Mouse (Mus musculus): ENCODE measurements around the gene Nrip2. TPM values are rescaled to one million over a fixed set of nuclear protein-coding genes. Genes with fewer than 3 reads are reported as not detected.
A peak's percentile ranks its signal among the peaks of the same experiment; 100 is the strongest.

The Nrip2 gene
- polyA plus RNA-seq, 1 experiment from 2014 or later = 1.9 TPM

- whole genome bisulfite sequencing = 90% methylated on average over 7 of the region's 7 CpGs
- no peaks in the 10 kb centered on the region for H3K4me1 ChIP-seq (ENCODE audit: control insufficient read depth, insufficient read depth, low read length)
- peaks cover 15% of the 10 kb centered on the region for H3K36me3 ChIP-seq (ENCODE audit: control insufficient read depth, insufficient read depth, low read length)
- no peaks in the 10 kb centered on the region for H3K9me3 ChIP-seq (ENCODE audit: control insufficient read depth, low read length)
- H3K9ac ChIP-seq (ENCODE audit: low read length) = no peak overlapping the region
- H3K4me3 ChIP-seq (ENCODE audit: low read depth, low read length) = no peak overlapping the region
- H3K4me2 ChIP-seq (ENCODE audit: low read depth) = no peak overlapping the region
- no peak overlapping the region for H3K27ac ChIP-seq (ENCODE audit: low read depth, low read length)
- no peaks in the 10 kb centered on the region for H3K27me3 ChIP-seq (ENCODE audit: control insufficient read depth, insufficient read depth, low read length)
- no peak for ATAC-seq (ENCODE audit: insufficient read depth, low FRiP score, low TSS enrichment)
- DNase-seq (ENCODE audit: low spot score) = no peak
These were observed 9.5 kb downstream of the Nrip2 start for GRCm38 (mm10) chr6:128408544-128409125.

- Histone ChIP-seq H3K4me2 (ENCODE audit: low read depth) (no peak overlapping the region), H3K4me1 (ENCODE audit: control insufficient read depth, insufficient read depth, low read length) (no peaks in the 10 kb centered on the region), H3K4me3 (ENCODE audit: low read depth, low read length) (no peak overlapping the region), H3K27ac (ENCODE audit: low read depth, low read length) (no peak overlapping the region), H3K9me3 (ENCODE audit: control insufficient read depth, low read length) (no peaks in the 10 kb centered on the region), H3K27me3 (ENCODE audit: control insufficient read depth, insufficient read depth, low read length) (no peaks in the 10 kb centered on the region), H3K9ac (ENCODE audit: low read length) (no peak overlapping the region), H3K36me3 (ENCODE audit: control insufficient read depth, insufficient read depth, low read length) (peaks cover 15% of the 10 kb centered on the region)
- no peak for DNase-seq (ENCODE audit: low spot score)
- ATAC-seq (ENCODE audit: insufficient read depth, low FRiP score, low TSS enrichment) = no peak
- WGBS = 94% methylated on average over 13 of the region's 13 CpGs
These were observed 11.2 kb downstream of the Nrip2 start for GRCm38 (mm10) chr6:128410305-128410704.

GRCm38 (mm10) chr6:128411115-128411514 is 12.0 kb downstream of the Nrip2 start:
- Histone ChIP-seq H3K27ac (ENCODE audit: low read depth, low read length) (no peak overlapping the region), H3K4me3 (ENCODE audit: low read depth, low read length) (no peak overlapping the region), H3K4me1 (ENCODE audit: control insufficient read depth, insufficient read depth, low read length) (no peaks in the 10 kb centered on the region), H3K36me3 (ENCODE audit: control insufficient read depth, insufficient read depth, low read length) (peaks cover 15% of the 10 kb centered on the region), H3K4me2 (ENCODE audit: low read depth) (no peak overlapping the region), H3K9ac (ENCODE audit: low read length) (no peak overlapping the region), H3K27me3 (ENCODE audit: control insufficient read depth, insufficient read depth, low read length) (no peaks in the 10 kb centered on the region), H3K9me3 (ENCODE audit: control insufficient read depth, low read length) (no peaks in the 10 kb centered on the region)
- ATAC-seq (ENCODE audit: insufficient read depth, low FRiP score, low TSS enrichment) = 0 out of 2 replicates have a peak, but pooled peaks have one; percentile 17
- DNase-seq (ENCODE audit: low spot score) = peak; percentile 76
- 27% methylated on average over 3 of the region's 3 CpGs for WGBS

GRCm38 (mm10) chr6:128416169-128416568 is 17.1 kb downstream of the Nrip2 start:
- Histone ChIP-seq H3K27me3 (ENCODE audit: control insufficient read depth, insufficient read depth, low read length) (no peaks in the 10 kb centered on the region), H3K27ac (ENCODE audit: low read depth, low read length) (no peak overlapping the region), H3K4me2 (ENCODE audit: low read depth) (no peak overlapping the region), H3K9me3 (ENCODE audit: control insufficient read depth, low read length) (no peaks in the 10 kb centered on the region), H3K4me1 (ENCODE audit: control insufficient read depth, insufficient read depth, low read length) (no peaks in the 10 kb centered on the region), H3K9ac (ENCODE audit: low read length) (no peak overlapping the region), H3K36me3 (ENCODE audit: control insufficient read depth, insufficient read depth, low read length) (peaks cover 3% of the 10 kb centered on the region; the same call in 1 of the 2 replicates), H3K4me3 (ENCODE audit: low read depth, low read length) (no peak overlapping the region)
- WGBS = 90% methylated on average over 5 of the region's 5 CpGs
- DNase-seq (ENCODE audit: low spot score) (no peak), ATAC-seq (ENCODE audit: insufficient read depth, low FRiP score, low TSS enrichment) (no peak)

- no peak overlapping the region for H3K9ac ChIP-seq (ENCODE audit: low read length)
- no peaks in the 10 kb centered on the region; the same call in 1 of the 2 replicates for H3K36me3 ChIP-seq (ENCODE audit: control insufficient read depth, insufficient read depth, low read length)
- ATAC-seq (ENCODE audit: insufficient read depth, low FRiP score, low TSS enrichment) (no peak), DNase-seq (ENCODE audit: low spot score) (no peak)
- H3K4me1 ChIP-seq (ENCODE audit: control insufficient read depth, insufficient read depth, low read length) = no peaks in the 10 kb centered on the region
- no peaks in the 10 kb centered on the region for H3K9me3 ChIP-seq (ENCODE audit: control insufficient read depth, low read length)
- no peak overlapping the region for H3K27ac ChIP-seq (ENCODE audit: low read depth, low read length)
- H3K27me3 ChIP-seq (ENCODE audit: control insufficient read depth, insufficient read depth, low read length) = no peaks in the 10 kb centered on the region
- no peak overlapping the region for H3K4me3 ChIP-seq (ENCODE audit: low read depth, low read length)
- WGBS = 90% methylated on average over 1 of the region's 1 CpGs
- no peak overlapping the region for H3K4me2 ChIP-seq (ENCODE audit: low read depth)
These were observed 19.0 kb downstream of the Nrip2 start for GRCm38 (mm10) chr6:128418076-128418475.

- no peaks in the 10 kb centered on the region; the same call in 1 of the 2 replicates for H3K4me1 ChIP-seq (ENCODE audit: control insufficient read depth, insufficient read depth, low read length)
- H3K27ac ChIP-seq (ENCODE audit: low read depth, low read length) = no peak overlapping the region
- 98% methylated on average over 2 of the region's 2 CpGs for WGBS
- H3K27me3 ChIP-seq (ENCODE audit: control insufficient read depth, insufficient read depth, low read length) = no peaks in the 10 kb centered on the region
- DNase-seq (ENCODE audit: low spot score) (no peak), ATAC-seq (ENCODE audit: insufficient read depth, low FRiP score, low TSS enrichment) (no peak)
- H3K9ac ChIP-seq (ENCODE audit: low read length) = no peak overlapping the region
- no peak overlapping the region for H3K4me3 ChIP-seq (ENCODE audit: low read depth, low read length)
- no peak overlapping the region for H3K4me2 ChIP-seq (ENCODE audit: low read depth)
- no peaks in the 10 kb centered on the region for H3K9me3 ChIP-seq (ENCODE audit: control insufficient read depth, low read length)
- H3K36me3 ChIP-seq (ENCODE audit: control insufficient read depth, insufficient read depth, low read length) = no peaks in the 10 kb centered on the region; the same call in 1 of the 2 replicates
These were observed 21.9 kb downstream of the Nrip2 start for GRCm38 (mm10) chr6:128421036-128421435.

- no peak for DNase-seq (ENCODE audit: low spot score)
- Histone ChIP-seq H3K9ac (ENCODE audit: low read length) (no peak overlapping the region), H3K9me3 (ENCODE audit: control insufficient read depth, low read length) (no peaks in the 10 kb centered on the region), H3K4me2 (ENCODE audit: low read depth) (no peak overlapping the region), H3K4me1 (ENCODE audit: control insufficient read depth, insufficient read depth, low read length) (no peaks in the 10 kb centered on the region; the same call in 1 of the 2 replicates), H3K4me3 (ENCODE audit: low read depth, low read length) (no peak overlapping the region), H3K36me3 (ENCODE audit: control insufficient read depth, insufficient read depth, low read length) (no peaks in the 10 kb centered on the region; the same call in 1 of the 2 replicates), H3K27me3 (ENCODE audit: control insufficient read depth, insufficient read depth, low read length) (no peaks in the 10 kb centered on the region), H3K27ac (ENCODE audit: low read depth, low read length) (no peak overlapping the region)
- no peak for ATAC-seq (ENCODE audit: insufficient read depth, low FRiP score, low TSS enrichment)
- 85% methylated on average over 3 of the region's 3 CpGs for WGBS
These were observed 22.4 kb downstream of the Nrip2 start for GRCm38 (mm10) chr6:128421480-128421879.

GRCm38 (mm10) chr6:128423496-128424268 is 24.6 kb downstream of the Nrip2 start:
- DNase-seq (ENCODE audit: low spot score) = no peak
- Histone ChIP-seq H3K27ac (ENCODE audit: low read depth, low read length) (peak overlapping the region; percentile 93; the same call in 1 of the 2 replicates), H3K4me1 (ENCODE audit: control insufficient read depth, insufficient read depth, low read length) (no peaks in the 10 kb centered on the region; the same call in 1 of the 2 replicates)

More at GRCm38 (mm10) chr6:128423496-128424268, 24.6 kb downstream of the Nrip2 start:
- H3K9me3 ChIP-seq (ENCODE audit: control insufficient read depth, low read length) = no peaks in the 10 kb centered on the region
- no peaks in the 10 kb centered on the region for H3K27me3 ChIP-seq (ENCODE audit: control insufficient read depth, insufficient read depth, low read length)
- no peak for ATAC-seq (ENCODE audit: insufficient read depth, low FRiP score, low TSS enrichment)
- H3K4me3 ChIP-seq (ENCODE audit: low read depth, low read length) = peak overlapping the region; percentile 67
- no peaks in the 10 kb centered on the region; the same call in 1 of the 2 replicates for H3K36me3 ChIP-seq (ENCODE audit: control insufficient read depth, insufficient read depth, low read length)
- peak overlapping the region; percentile 85 for H3K9ac ChIP-seq (ENCODE audit: low read length)
- WGBS = 51% methylated on average over 15 of the region's 16 CpGs
- H3K4me2 ChIP-seq (ENCODE audit: low read depth) = peak overlapping the region; percentile 61
